ENCODE assay signal across 10 mouse cellular contexts in the genomic region with DNA sequence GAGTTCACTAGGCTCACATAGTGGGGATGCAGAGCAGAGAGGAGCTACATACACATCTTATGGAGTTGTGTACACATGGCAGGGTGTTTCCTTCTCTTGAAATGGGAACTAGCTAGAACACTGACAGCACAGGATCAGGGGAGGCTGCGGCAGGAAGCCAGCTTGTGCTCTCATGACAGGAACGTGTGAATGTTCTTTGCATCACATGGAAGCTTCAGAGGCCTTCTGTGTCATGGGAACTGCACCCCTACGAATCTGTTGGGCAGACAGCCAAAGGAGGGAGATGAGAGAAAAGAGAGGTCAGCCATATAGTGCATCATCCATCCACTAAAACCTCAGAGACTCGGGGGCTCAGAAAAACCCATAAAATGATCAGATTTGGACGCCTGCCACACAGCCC.
DNase-seq lines count a peak whose midpoint lies in the region.
"Had no signal": no experiment of that assay in that cellular context is flagged by ENCODE, and none has a peak within 500 bp of the region (broad histone marks: within the 10 kb centered on the region; RNA-seq: fewer than 3 reads in every experiment).

No protein-coding gene starts in this region.

- peak; percentile 26 for DNase-seq in layer of hippocampus, adult 9-11 months
- no peak for DNase-seq in layer of hippocampus, postnatal 14 days (ENCODE audit: low spot score in 2 of 2)
- DNase-seq in heart, adult 9 months (ENCODE audit: low spot score in 2 of 2) = peak; percentile 39 to 49
- DNase-seq in heart, postnatal 36 days = peak; percentile 15 to 31
- DNase-seq in lung, postnatal 4 days = peak; percentile 28 to 73
- no peak for DNase-seq in cerebellum, postnatal 36 days
- DNase-seq in left cerebral cortex, postnatal 4 days = no peak
- DNase-seq: cerebellum, adult 11-12 months; right cerebral cortex, postnatal 25 days; thymus, adult 18-20 months had no signal

- intact Hi-C loops in heart, postnatal 36 days (cut with DNase I) = no loop called here
- intact Hi-C loops in left cerebral cortex, postnatal 4 days (cut with DNase I) = no loop called here

Comparison
In these comparisons a context has a peak if more than half of its experiments do, and no peak if none do; other contexts are left out.
1. DNase-seq: peak in layer of hippocampus, adult 9-11 months (single experiment), heart, adult 9 months (2 of 2), heart, postnatal 36 days (2 of 2) and lung, postnatal 4 days (2 of 2); none in layer of hippocampus, postnatal 14 days (0 of 2), cerebellum, postnatal 36 days (0 of 2) and left cerebral cortex, postnatal 4 days (single experiment).